Mouse (Mus musculus): ENCODE measurements around the gene 5730455P16Rik. TPM values are rescaled to one million over a fixed set of nuclear protein-coding genes. Genes with fewer than 3 reads are reported as not detected.
"Not testable (repeated sequence)": the region's sequence is repeated elsewhere in the genome, so short reads cannot be mapped to it uniquely, and the experiment has no call there.

5730455P16Rik gene
- total RNA-seq (2014; rRNA removed) (41.8 and 43.2 TPM in 2 replicates), polyA plus RNA-seq (2015; fragmentation: Nextera tagmentation; extraction: Ambion mirVana) (30.8 and 47.6 TPM in 2 replicates)

- Histone ChIP-seq H3K4me2 (ENCODE audit: low read depth) (peak within 1 kb of the TSS; percentile 67), H3K27me3 (ENCODE audit: insufficient read depth, low read length) (no peaks in the 10 kb centered on the region), H3K4me1 (ENCODE audit: insufficient read depth) (no peaks in the 10 kb centered on the region; the same call in 1 of the 2 replicates), H3K36me3 (ENCODE audit: insufficient read depth) (peaks cover 18% of the 10 kb centered on the region), H3K4me3 (ENCODE audit: low read depth, low read length) (peak within 1 kb of the TSS; percentile 76), H3K9ac (peak within 1 kb of the TSS; percentile 95), H3K27ac (ENCODE audit: low read depth, low read length) (peak within 1 kb of the TSS; percentile 89), H3K9me3 (ENCODE audit: low read length) (no peaks in the 10 kb centered on the region)
- ATAC-seq = peak; percentile 95
- no peak for TF ChIP-seq CTCF (IDR thresholded peaks at IDR 0.05; ENCODE audit: low read depth)
- DNase-seq = peak; percentile 91
- 1% methylated on average over 35 of the region's 43 CpGs for WGBS
Measured at GRCm38 (mm10) chr11:80377712-80378451, at the start of gene 5730455P16Rik. Gene 5730455P16Rik (minus strand): TSS chr11:80378034.

DNA sequence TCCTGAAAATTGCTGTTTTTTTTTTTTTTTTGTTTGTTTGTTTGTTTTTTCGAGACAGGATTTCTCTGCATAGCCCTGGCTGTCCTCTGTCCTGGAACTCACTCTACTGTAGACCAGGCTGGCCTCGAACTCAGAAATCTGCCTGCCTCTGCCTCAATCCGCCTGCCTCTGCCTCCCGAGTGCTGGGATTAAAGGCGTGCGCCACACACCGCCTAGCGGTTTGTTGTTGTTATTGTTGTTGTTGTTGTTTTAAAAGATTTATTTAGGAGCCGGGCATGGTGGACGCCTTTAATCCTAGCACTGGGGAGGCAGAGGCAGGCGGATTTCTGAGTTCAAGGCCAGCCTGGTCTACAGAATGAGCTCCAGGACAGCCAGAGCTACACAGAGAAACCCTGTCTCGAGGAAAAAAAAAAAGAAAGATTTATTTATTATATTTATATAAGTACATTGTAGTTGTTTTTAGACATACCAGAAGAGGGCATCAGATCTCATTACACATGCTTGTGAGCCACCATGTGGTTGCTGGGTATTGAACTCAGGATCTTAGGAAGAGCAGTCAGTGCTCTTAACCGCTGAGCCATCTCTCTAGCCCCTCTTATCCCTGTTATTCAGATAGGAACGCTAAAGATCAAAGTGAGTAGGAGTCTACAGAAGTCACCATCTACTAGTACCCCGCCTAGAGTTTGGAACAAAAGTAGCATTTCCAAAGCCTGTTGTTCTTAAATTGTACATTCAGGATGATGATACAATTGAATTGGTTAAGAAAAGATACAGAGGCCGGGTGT, 48.4 kb upstream of the 5730455P16Rik start:
- not testable (repeated sequence) for ATAC-seq

DNA sequence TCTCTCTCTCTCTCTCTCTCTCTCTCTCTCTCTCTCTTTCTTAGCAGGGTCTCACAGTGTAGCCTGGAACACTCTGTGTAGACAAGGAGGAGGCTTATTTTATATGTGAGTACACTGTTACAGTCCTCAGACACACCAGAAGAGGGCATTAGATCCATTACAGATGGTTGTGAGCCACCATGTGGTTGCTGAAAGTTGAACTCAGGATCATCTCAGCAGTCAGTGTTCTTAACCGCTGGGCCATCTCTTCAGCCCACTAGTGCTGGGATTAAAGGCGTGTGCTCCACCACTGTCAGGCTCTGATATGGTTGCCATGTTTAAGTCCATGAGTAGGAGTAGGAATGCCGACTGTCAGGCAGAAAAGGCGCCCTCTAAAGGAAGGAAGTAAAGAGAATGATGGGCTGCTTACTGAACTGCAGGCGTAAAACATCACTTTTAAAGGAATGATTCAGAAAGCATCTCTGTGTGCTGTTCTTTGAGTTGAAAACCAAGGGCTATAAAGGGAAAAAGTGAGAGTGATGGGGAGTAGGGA, 47.5 kb upstream of the 5730455P16Rik start:
- no peak overlapping the region for H3K9ac ChIP-seq
- 67% methylated on average over 5 of the region's 5 CpGs for WGBS
- no peaks in the 10 kb centered on the region for H3K36me3 ChIP-seq (ENCODE audit: insufficient read depth)
- H3K9me3 ChIP-seq (ENCODE audit: low read length) = no peaks in the 10 kb centered on the region
- H3K4me1 ChIP-seq (ENCODE audit: insufficient read depth) = 0 out of 2 replicates have a peak, but pooled peaks cover 3% of the 10 kb centered on the region
- H3K27ac ChIP-seq (ENCODE audit: low read depth, low read length) = no peak overlapping the region
- H3K4me3 ChIP-seq (ENCODE audit: low read depth, low read length) = no peak overlapping the region
- no peak overlapping the region for H3K4me2 ChIP-seq (ENCODE audit: low read depth)
- no peaks in the 10 kb centered on the region for H3K27me3 ChIP-seq (ENCODE audit: insufficient read depth, low read length)
- peak; percentile 7; the same call in 1 of the 2 replicates for TF ChIP-seq CTCF (IDR thresholded peaks at IDR 0.05; ENCODE audit: low read depth)
- no peak for DNase-seq
- ATAC-seq = no peak

More for the DNA sequence above, 48.4 kb upstream of the 5730455P16Rik start:
- not testable (repeated sequence) for H3K27me3 ChIP-seq (ENCODE audit: insufficient read depth, low read length); DNase-seq; H3K4me3 ChIP-seq (ENCODE audit: low read depth, low read length); H3K9me3 ChIP-seq (ENCODE audit: low read length); H3K36me3 ChIP-seq (ENCODE audit: insufficient read depth); H3K27ac ChIP-seq (ENCODE audit: low read depth, low read length); H3K9ac ChIP-seq; H3K4me1 ChIP-seq (ENCODE audit: insufficient read depth); H3K4me2 ChIP-seq (ENCODE audit: low read depth)
- 83% methylated on average over 16 of the region's 16 CpGs for WGBS

DNA sequence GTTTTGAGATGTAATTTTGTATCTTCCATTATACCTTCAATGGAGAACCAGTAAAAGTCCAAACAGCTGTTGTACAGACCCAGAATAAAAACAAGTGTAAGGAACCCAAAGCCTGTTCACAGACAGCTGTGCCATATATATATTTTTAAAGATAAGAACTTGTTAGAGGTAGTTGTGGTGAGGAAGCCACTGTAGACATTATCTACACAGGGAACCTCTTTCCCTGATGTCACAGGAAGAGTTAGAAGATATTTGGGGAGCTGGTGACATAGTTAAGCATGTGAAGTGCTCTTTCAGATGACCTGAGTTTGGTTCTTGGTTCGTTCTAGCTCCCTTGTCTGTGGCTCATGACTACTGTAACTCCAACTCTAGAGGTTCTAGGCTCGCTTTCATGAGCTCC, 46.9 kb upstream of the 5730455P16Rik start:
- no peak for TF ChIP-seq CTCF (IDR thresholded peaks at IDR 0.05; ENCODE audit: low read depth)
- no peak for ATAC-seq
- 77% methylated on average over 2 of the region's 2 CpGs for WGBS
- H3K9me3 ChIP-seq (ENCODE audit: low read length) = no peaks in the 10 kb centered on the region
- no peak overlapping the region for H3K27ac ChIP-seq (ENCODE audit: low read depth, low read length)
- H3K27me3 ChIP-seq (ENCODE audit: insufficient read depth, low read length) = no peaks in the 10 kb centered on the region
- no peak overlapping the region for H3K9ac ChIP-seq
- H3K4me2 ChIP-seq (ENCODE audit: low read depth) = no peak overlapping the region
- DNase-seq = no peak
- H3K36me3 ChIP-seq (ENCODE audit: insufficient read depth) = no peaks in the 10 kb centered on the region
- H3K4me1 ChIP-seq (ENCODE audit: insufficient read depth) = 0 out of 2 replicates have a peak, but pooled peaks cover 2% of the 10 kb centered on the region
- no peak overlapping the region for H3K4me3 ChIP-seq (ENCODE audit: low read depth, low read length)

DNA sequence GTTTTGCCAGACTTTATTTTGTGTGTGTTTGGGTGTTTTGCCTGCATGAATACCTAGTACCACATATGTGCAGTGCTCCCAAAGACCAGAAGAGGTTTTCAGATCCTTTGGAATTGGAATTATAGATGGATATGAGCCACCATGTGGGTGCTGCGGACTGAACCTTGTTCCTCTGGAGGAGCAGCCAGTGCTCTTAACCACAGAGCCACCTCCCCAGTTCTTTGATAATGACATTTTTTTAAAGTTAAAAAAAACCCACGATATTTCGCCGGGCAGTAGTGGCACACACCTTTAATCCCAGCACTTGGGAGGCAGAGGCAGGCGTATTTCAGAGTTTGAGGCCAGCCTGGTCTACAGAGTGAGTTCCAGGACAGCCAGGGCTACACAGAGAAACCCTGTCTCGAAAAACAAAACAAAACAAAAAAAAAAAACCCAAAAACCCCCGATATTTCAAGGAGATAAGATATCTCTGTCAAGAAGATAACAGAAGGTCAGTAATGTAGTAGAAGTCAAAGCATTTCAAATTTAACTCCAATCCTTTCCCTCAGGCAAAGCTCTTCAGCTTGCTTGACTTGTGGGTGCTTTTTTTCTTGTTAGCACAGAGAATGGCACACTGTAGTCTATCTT, 43.7 kb upstream of the 5730455P16Rik start:
- Histone ChIP-seq H3K4me2 (ENCODE audit: low read depth) (no peak overlapping the region), H3K4me1 (ENCODE audit: insufficient read depth) (no peaks in the 10 kb centered on the region), H3K27me3 (ENCODE audit: insufficient read depth, low read length) (no peaks in the 10 kb centered on the region), H3K36me3 (ENCODE audit: insufficient read depth) (no peaks in the 10 kb centered on the region), H3K9me3 (ENCODE audit: low read length) (no peaks in the 10 kb centered on the region), H3K4me3 (ENCODE audit: low read depth, low read length) (no peak overlapping the region), H3K9ac (no peak overlapping the region), H3K27ac (ENCODE audit: low read depth, low read length) (no peak overlapping the region)
- TF ChIP-seq CTCF (IDR thresholded peaks at IDR 0.05; ENCODE audit: low read depth) = no peak
- WGBS = 91% methylated on average over 7 of the region's 7 CpGs
- ATAC-seq (no peak), DNase-seq (no peak)

GRCm38 (mm10) chr11:80420202-80420984, 42.6 kb upstream of the 5730455P16Rik start:
- Histone ChIP-seq H3K4me1 (ENCODE audit: insufficient read depth) (no peaks in the 10 kb centered on the region), H3K4me3 (ENCODE audit: low read depth, low read length) (no peak overlapping the region), H3K9me3 (ENCODE audit: low read length) (no peaks in the 10 kb centered on the region), H3K27ac (ENCODE audit: low read depth, low read length) (no peak overlapping the region), H3K27me3 (ENCODE audit: insufficient read depth, low read length) (no peaks in the 10 kb centered on the region), H3K4me2 (ENCODE audit: low read depth) (no peak overlapping the region), H3K36me3 (ENCODE audit: insufficient read depth) (peaks cover 1% of the 10 kb centered on the region; the same call in 1 of the 2 replicates), H3K9ac (no peak overlapping the region)
- WGBS = 65% methylated on average over 2 of the region's 2 CpGs
- no peak for ATAC-seq
- no peak for TF ChIP-seq CTCF (IDR thresholded peaks at IDR 0.05; ENCODE audit: low read depth)
- no peak for DNase-seq

All from forebrain, postnatal 0 days (tissue).